34 mouse cellular contexts compared by ENCODE assay signal in the genomic region with DNA sequence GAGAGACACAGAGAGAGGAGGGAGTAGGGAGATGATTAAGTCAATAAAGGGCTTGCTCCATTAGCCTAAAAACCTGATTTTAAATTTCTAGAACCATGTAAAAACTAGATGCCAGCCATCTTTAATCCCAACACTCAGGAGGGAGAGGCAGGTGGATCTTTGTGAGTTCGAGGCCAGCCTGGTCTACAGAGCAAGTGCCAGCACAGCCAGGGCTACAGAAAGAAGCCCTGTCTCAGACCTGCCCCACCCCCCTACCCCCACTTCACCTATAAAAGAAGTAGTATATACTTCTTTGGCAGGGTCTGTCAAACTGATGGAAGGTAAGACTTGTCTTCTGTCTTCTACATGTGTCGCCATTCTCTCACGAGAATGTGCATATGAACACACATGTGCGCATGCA.
"Had no signal": no experiment of that assay in that cellular context is flagged by ENCODE, and none has a peak within 500 bp of the region (broad histone marks: within the 10 kb centered on the region; RNA-seq: fewer than 3 reads in every experiment).

No protein-coding gene starts in this region.

- H3K27me3 ChIP-seq: heart, embryonic 12.5 days; heart, embryonic 13.5 days; heart, embryonic 15.5 days; hindbrain, embryonic 12.5 days; hindbrain, embryonic 13.5 days; hindbrain, embryonic 15.5 days; intestine, embryonic 15.5 days; kidney, embryonic 15.5 days had no signal

- H3K4me1 ChIP-seq: heart, embryonic 12.5 days; heart, embryonic 13.5 days; hindbrain, embryonic 12.5 days; hindbrain, embryonic 13.5 days; intestine, embryonic 15.5 days; kidney, embryonic 15.5 days had no signal

- H3K27ac ChIP-seq: heart, embryonic 13.5 days; heart, embryonic 15.5 days; hindbrain, embryonic 10.5 days; hindbrain, embryonic 12.5 days; hindbrain, embryonic 13.5 days; hindbrain, embryonic 14.5 days; hindbrain, embryonic 15.5 days; hindbrain, postnatal 0 days; intestine, embryonic 15.5 days; kidney, embryonic 15.5 days; kidney, postnatal 0 days; layer of hippocampus, adult 2 months; left cerebral cortex, adult 2 months had no signal

- H3K4me3 ChIP-seq: heart, embryonic 12.5 days; heart, embryonic 13.5 days; heart, embryonic 15.5 days; hindbrain, embryonic 10.5 days; hindbrain, embryonic 12.5 days; hindbrain, embryonic 13.5 days; hindbrain, embryonic 15.5 days; intestine, embryonic 15.5 days; kidney, embryonic 15.5 days; layer of hippocampus, adult 2 months; left cerebral cortex, adult 2 months had no signal

- DNase-seq: heart, postnatal 14 days; heart, postnatal 36 days; heart, postnatal 4 days; kidney, adult 11 months; kidney, adult 18-20 months; kidney, adult 2 months; kidney, adult 8-10 months; kidney, adult 9 months; kidney, postnatal 10 days; kidney, postnatal 14 days; kidney, postnatal 25 days; kidney, postnatal 36 days; kidney, postnatal 4 days; layer of hippocampus, adult 9-11 months; layer of hippocampus, postnatal 36 days had no signal

- H3K9me3 ChIP-seq: heart, embryonic 12.5 days; heart, embryonic 13.5 days; heart, embryonic 15.5 days; hindbrain, embryonic 10.5 days; hindbrain, embryonic 12.5 days; hindbrain, embryonic 13.5 days; hindbrain, embryonic 15.5 days; intestine, embryonic 15.5 days; kidney, embryonic 15.5 days had no signal

- ATAC-seq: hindbrain, embryonic 16.5 days; hindbrain, postnatal 0 days; inflammation-experienced regulatory T-cells, adult 6 months; intestine, embryonic 15.5 days; intestine, embryonic 16.5 days; intestine, postnatal 0 days had no signal

- H3K36me3 ChIP-seq: heart, embryonic 12.5 days; heart, embryonic 13.5 days; heart, embryonic 15.5 days; hindbrain, embryonic 10.5 days; hindbrain, embryonic 12.5 days; hindbrain, embryonic 13.5 days; hindbrain, embryonic 15.5 days; intestine, embryonic 15.5 days; kidney, embryonic 15.5 days had no signal

- H3K4me2 ChIP-seq: heart, embryonic 11.5 days; heart, embryonic 12.5 days; heart, embryonic 13.5 days; heart, embryonic 15.5 days; hindbrain, embryonic 12.5 days; hindbrain, embryonic 13.5 days; hindbrain, embryonic 14.5 days; hindbrain, embryonic 15.5 days; intestine, embryonic 15.5 days; kidney, embryonic 15.5 days had no signal

- H3K9ac ChIP-seq: heart, embryonic 12.5 days; heart, embryonic 13.5 days; heart, embryonic 15.5 days; hindbrain, embryonic 12.5 days; hindbrain, embryonic 13.5 days; hindbrain, embryonic 14.5 days; hindbrain, embryonic 15.5 days; intestine, embryonic 15.5 days; kidney, embryonic 15.5 days had no signal
